ENCODE assay signal across 19 mouse cellular contexts in genomic region chr2:60700956-60701355, GRCm38 (mm10). TPM values are rescaled to one million over a fixed set of nuclear protein-coding genes. Genes with fewer than 3 reads are reported as not detected.
"Had no signal": no experiment of that assay in that cellular context is flagged by ENCODE, and none has a peak within 500 bp of the region (broad histone marks: within the 10 kb centered on the region; RNA-seq: fewer than 3 reads in every experiment).

No protein-coding gene starts in this region.

- H3K4me3 ChIP-seq: midbrain, embryonic 10.5 days; midbrain, embryonic 12.5 days; neural tube, embryonic 12.5 days; stomach, embryonic 15.5 days had no signal

- DNase-seq: lung, embryonic 14.5 days; lung, postnatal 10 days; lung, postnatal 4 days; midbrain, embryonic 14.5 days; right cerebral cortex, postnatal 14 days; thymus, adult 2 months; thymus, postnatal 25 days; thymus, postnatal 4 days had no signal

- H3K27ac ChIP-seq: midbrain, embryonic 10.5 days; midbrain, embryonic 12.5 days; neural tube, embryonic 12.5 days; stomach, embryonic 15.5 days; stomach, postnatal 0 days had no signal

RNA-seq across cellular contexts. Expression of gene Itgb6, which starts 21.5 kb away (rescaled TPM):
- total RNA-seq: megakaryocyte, adult 5-6 weeks; megakaryocyte-erythroid progenitor cell, adult 5-6 weeks; neutrophil, adult 5-6 weeks had no signal
- polyA plus RNA-seq: midbrain, embryonic 14.5 days; midbrain, embryonic 16.5 days; spleen, adult 2 months; testis, adult 2 months had no signal
